Mouse (Mus musculus) megakaryocyte-erythroid progenitor cell, adult 5-6 weeks (primary cell): Measurements from ENCODE around the gene Wdfy1. TPM values are rescaled to one million over a fixed set of nuclear protein-coding genes. Genes with fewer than 3 reads are reported as not detected.

Source experiments
- ATAC-seq: replicated peaks from 2 replicates; pipeline ENCODE4 v1.8.0; 2016; ENCODE audit warnings: mild to moderate bottlenecking, inconsistent platforms; ENCODE audit not compliant: severe bottlenecking, poor library complexity, low FRiP score, low TSS enrichment
- total RNA-seq, 2 experiments: library from RNA; stranded (forward) in 1 of 2; stranded (reverse) in 1 of 2; fragments of 200-1000, 215-1000 nt in 1 of 2; fragments of >200 nt in 1 of 2; fragmentation: Nextera tagmentation in 1 of 2; gene quantifications; 2 replicates each; pipeline ENCODE4 v1.2.3; 2014 to 2017

Wdfy1 gene
- total RNA-seq, 2 experiments from 2014 or later, result 4.1 to 11.6 TPM

DNA sequence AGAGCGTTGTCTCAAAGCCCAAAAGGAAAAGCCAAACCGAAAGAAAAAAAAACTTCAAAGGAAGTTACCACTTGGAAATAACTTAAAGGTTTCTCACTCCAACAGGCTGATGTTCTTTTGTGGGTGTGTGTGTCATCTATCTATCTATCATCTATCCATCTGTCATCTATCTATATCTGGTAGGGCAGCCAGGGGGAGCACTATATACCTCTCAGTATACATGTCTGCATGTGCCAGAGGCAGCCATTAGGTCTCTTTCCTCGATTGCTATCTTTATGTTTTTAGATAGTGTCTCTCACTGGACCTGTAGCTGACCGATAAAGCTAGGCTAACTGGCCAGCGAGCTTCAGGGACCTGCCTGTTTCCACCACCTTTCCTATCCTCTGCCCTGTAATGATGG lies 41.1 kb downstream of the Wdfy1 start:
- ATAC-seq, result no peak

DNA sequence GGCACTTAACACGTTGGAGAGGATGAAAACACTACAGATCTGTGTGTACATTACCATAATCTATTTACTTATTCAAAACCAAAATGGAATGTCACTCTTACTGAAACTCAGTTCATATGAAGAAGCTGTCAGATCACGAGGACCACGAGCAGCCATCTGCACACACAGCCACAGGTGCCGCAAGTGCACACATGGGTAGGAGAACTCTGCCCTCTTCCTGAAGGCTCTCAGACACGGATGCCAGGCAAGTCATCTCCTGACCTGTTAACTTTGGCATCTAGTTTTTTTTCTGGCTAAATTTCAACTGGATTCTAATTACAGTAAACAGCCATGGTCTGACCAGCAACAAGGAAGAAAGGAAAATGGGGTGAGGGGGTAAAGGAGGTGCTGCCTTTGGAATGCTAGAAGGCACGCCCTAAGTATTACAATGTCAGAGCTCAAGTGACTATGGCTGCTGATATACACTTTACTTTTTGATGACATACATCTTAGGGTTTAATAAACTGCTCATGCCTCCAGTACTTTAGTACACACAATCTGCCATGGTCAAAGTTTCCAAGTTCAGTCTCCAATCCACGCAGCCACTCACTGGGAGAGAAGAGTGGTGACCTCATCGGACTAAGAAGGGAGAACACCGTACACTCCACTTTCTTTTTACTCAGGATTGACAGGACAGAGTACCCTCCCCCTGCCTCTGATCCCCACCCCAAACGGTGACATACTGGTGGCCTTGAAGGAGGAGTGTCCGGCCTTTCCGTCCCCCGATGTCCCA lies 61.6 kb downstream of the Wdfy1 start:
- ATAC-seq, result no peak

DNA sequence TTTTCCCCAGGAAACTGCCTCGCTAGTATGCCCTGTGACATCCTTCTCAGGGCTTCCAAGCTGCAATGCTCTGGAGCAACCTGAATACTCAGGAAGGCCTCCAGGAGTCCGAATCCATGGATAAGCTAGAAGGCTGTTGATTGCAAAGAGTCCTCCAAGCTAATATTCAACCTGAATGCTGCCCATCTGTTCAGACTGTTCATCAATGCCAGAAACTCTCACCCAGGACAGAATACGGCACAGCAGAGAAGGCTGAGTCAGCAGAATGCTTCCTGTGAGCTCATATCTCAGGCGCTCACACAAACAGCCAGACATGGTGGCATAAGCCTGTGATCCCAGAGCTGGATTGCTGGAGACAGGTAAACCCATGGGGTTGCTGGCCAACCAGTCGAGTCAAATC lies 62.9 kb downstream of the Wdfy1 start:
- no peak for ATAC-seq

DNA sequence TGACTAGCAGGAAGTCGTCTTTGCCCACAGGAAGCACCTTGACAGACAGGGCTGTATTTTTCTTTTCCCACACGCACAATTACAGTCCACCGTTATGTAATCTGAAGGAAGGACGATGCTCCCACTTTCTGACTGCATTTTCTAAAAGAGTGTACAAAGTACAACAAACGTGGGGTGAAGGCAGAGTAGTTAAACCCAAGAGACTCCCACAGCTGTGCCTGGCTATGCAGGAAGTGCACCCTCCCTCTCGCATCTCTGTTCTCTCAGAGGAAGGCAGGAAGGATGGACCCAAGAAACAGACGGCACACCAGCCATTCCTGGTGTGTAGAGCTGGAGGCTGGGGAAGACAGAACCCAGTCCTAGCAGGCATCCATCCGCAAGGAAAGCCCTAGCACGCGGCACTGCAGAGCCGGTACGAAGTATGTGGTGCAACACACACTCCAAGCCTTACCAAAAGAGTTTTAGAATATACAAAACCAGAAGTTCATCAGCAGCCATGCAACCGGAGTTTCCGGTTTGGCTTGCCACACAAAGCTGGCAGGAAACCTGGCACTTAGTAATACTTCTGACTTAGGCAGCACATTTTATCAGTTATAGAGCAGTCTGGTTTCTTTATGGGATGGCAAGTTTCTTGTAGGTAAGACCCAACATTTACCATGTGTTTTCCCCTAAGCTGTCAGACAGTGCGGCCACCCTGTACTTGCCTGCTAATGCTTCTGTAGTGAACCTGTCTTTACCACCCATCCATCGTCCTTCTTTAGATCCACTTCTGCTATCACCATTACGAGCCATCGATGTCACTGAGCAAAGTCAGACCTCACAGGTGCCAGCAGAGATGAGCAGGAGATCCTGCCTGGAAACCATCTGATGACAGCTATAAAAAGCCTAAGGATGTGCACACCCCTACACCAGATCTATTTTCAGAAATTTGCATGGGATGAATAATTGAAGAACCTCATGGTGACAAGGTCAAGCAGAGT lies 64.5 kb downstream of the Wdfy1 start:
- peak; percentile 56 for ATAC-seq

DNA sequence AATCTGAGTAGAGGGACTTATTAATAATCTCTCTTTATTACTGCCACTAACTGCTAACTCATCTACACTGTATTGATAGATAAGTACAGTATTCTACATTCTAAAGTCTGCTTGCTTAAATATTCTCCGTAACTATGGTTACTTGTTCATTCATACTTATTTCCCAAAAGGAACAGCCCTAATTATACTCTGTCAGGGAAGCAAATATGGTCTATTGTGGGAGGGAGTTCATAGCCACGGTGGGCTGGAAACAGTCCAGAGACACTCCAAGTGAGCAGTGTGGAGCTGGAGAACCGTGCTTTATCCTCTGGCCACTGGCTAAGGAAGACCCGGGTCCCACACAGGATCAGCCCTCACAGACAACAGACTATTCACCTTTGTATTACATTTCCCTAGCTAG lies 65.3 kb downstream of the Wdfy1 start:
- ATAC-seq, result 0 out of 2 replicates have a peak, but pooled peaks have one; percentile 20

DNA sequence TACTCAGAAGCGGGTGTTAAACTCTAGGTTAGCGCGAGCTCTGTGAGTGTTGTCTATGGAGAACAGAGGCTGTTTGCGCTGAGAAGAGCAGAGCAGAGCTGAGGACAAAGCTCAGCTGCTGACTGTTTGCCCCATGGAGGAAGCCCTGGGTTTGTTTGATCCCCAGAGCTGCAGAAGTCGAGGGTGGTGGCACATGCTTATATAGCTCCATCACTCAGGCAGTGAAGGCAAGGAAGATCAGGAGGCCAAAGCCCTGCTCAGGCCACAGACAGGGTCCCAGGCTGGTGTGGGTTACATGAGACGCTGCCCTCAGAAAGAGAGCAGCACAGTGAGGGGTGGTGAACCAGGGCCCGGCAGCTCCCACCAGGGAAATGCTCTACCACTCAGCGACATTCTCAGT lies 65.7 kb downstream of the Wdfy1 start:
- no peak for ATAC-seq

DNA sequence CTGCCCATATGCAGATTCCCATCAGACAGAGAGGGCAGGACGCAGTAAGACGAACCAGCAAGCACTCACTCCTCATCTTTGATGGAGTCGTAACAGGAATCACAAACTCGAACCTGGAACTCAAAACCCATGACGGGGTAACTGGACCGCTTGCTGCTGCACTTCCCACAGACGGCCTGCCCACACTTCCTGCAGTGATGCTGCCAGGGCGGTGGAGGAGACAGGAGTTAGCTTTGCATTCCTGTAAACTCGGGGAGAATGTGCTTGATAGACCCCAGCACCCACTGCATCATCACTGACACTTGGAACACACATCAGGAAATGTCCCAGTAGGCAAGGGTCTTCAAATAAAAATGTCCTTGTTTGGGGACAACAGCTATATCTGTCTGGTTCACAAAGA lies 68.6 kb downstream of the Wdfy1 start:
- no peak for ATAC-seq

DNA sequence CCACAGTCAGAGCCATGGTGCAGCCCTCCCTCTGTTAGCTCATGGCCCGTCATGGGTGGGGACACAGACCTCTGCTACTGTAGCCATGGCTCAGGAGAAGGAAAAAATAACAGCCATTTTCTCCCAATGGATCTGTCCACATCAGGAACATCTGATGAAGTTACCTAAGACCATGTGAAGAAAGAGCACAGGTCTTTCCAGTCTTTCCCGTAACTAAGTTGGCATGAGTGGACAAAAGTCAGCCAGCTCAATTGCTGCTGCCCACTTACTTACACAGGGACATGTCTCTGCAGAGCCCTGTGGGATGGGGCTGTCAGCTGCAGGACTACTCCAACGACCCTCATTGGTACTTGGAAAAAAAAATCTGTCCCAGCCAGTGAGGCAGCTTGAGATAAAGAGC lies 69.2 kb downstream of the Wdfy1 start:
- ATAC-seq, result no peak

DNA sequence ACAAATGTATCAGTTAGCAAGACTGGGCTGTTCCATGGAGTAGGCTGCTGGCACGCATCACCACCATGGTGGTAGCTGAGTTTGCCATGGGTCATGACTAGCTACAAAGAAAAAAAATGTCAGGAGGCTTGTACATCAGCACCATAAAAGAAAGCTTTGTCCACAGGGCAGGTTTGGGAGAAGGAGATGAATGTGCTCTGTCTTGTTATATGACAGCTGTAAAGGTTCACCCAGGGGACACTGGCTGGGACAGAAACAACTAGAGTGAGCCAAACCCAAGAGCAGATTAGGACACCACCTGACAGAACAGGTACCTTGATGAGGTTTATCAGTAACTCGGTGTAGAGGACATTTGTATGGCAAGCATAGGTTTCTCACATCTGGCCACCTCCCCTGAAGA lies 71.3 kb downstream of the Wdfy1 start:
- no peak for ATAC-seq

DNA sequence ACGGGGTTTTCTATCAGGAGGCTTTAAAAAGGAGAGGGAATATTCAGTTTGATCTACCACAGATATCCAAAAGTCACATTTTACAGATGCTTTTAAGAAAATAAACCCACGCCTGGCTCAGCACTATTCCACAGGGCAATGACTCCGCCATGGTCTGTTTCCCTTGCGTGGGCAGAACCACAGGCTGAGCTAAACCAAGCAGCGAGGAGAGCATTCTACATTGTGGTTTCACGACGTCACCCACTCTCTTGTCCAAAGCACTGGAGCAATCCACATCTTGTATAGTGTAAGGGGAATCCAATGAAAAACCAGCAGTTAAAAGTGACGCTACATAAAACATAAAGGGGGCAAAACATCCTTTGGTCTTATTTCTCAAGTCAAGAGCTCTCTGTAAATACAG lies 72.4 kb downstream of the Wdfy1 start:
- ATAC-seq, result no peak

DNA sequence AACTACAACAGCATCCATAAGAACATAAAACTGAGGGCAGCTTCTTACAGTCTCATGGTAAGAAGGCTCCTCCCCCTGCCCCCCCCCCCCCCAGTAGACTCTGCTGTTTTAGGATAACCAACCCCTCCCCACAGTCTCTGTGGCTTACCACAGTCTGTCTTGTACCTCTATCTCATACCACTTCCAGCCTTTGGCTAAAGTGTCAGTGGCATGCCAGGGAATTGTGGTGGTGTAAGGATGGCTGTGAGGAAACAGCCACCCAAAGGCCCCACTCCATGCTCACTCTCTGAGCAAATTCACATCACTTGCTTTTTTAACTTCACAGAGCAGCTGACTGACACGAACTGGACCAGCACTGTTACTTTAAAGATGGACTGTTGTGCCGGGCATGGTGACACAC lies 77.4 kb downstream of the Wdfy1 start:
- ATAC-seq, result peak; percentile 67

DNA sequence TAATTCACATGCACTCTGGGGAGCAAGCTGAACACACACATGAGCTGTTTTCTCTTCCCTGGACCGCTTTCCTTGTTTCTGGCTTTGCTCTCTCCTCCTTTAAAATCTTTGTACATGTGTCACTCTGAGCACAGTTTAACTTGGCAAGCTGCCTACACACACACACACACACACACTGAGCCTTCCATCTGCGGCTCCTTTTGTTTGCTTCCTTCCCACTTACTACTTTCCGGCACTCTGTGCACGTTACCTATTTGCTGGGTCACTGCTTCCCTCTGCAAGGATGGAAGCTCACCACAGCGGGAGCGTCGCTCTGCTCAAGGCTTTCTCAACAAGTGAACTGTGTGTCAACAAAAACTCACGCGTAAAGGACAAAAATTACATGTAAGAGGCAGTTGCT lies 78.6 kb downstream of the Wdfy1 start:
- no peak for ATAC-seq

DNA sequence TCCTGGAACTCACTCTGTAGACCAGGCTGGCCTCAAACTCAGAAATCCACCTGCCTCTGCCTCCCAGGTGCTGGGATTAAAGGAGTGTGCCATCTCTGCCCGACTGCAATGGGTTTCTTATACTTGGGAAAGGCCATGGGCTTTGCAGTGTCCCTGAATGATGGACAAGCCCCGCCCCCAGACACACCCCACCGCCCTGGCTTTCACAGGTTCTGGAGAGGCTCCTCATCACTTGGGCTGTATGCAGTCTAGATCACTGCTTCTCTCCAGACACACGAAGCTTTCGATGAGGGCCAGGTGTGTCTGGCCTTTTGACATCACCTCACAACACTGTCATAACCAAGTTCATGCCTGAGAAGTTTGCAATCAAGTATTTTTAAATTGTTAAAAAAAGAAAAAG lies 79.0 kb downstream of the Wdfy1 start:
- ATAC-seq, result no peak

DNA sequence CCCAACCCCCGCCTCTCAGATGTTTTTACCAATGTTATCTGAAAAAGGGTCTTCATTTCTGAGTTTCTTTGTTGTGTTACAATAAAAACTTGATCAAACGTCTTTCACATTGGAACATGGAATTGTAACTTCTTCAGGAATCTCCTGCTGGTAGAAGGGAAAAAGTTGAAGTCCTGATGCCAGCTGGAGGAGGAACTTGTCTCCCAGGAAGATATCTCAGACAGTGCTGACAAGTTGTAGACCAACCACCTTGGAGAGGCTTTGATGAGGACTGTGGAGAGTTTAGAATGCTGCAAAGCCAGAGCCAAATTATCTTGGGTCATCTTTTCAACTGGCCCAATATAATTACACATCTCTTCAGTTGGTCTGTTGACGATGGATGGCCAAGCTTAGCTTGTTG lies 83.5 kb downstream of the Wdfy1 start:
- no peak for ATAC-seq

DNA sequence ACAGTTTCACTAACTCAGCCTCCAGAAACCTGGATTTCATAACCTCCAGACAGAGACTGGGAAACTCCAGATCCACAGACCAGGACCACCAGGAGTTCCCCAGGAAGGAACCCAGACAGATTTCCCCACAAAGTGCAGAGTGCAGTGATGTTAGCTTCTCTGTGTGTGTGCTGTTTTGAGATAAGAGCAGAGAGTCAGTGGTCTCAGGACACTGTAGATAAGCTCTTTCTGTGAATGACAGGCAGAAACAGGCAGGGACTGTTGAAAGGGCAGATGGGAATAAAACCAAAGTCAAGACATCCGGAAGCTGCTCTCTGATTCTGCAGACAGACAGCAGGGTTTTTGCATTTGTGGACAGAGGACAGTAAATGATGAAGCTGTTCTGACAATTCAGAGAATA lies 88.7 kb downstream of the Wdfy1 start:
- peak; percentile 78 for ATAC-seq

DNA sequence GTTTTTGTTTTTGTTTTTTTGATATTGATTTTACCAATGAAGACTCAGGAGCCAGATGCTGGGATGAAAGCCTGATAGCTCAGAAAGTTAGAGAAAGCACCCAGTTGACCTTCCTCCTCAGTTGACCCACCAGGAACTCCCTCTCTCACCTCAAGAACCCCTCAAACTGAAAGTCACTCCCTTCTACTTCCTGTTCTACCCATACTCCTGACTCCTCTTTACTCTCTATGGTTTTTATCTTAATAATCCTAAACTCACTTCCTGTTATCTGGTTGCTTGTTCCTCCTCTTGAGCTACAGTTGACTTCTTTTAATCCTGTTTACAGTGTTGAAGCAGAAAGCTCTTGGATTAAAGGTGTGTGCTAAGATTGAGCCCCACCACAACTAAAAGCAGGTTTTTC lies 91.9 kb downstream of the Wdfy1 start:
- ATAC-seq, result no peak

DNA sequence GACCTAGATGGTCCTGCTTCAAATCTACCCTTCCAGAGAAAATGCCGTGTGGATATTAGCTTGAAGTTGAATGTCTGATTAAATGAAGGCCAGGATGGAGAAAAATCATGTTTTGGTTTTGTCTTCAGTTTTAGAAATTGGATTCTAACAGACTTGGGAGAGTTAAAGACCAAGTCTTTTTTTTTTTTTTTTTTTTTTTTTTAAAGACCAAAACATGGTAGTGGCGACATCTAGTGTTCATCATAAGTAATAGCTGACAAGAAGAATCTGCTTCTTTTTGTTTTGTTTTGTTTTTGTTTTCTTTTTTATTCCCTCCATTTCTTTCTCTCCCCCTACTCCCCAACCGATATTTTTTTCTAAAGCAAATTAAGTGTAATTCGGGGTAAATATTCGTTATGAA lies 93.0 kb downstream of the Wdfy1 start:
- no peak for ATAC-seq

DNA sequence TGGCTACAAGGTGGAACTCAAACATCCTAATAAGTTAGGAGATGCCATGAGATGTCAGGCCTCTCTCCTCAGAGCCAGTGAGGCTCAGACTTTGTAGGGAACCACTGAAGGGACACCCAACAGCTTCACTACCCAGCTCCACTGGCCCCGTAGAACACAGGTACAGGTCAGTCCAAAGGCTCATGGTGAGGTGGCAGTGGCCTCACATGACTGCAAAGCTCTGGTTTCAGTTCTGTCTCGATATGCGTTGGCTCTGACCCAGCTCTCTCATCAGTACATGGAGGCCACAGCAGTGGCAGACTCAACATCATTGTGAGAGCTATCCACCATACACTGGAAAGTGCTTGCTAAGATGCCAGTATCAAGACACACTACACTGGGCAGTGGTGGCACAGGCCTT lies 95.2 kb downstream of the Wdfy1 start:
- no peak for ATAC-seq

DNA sequence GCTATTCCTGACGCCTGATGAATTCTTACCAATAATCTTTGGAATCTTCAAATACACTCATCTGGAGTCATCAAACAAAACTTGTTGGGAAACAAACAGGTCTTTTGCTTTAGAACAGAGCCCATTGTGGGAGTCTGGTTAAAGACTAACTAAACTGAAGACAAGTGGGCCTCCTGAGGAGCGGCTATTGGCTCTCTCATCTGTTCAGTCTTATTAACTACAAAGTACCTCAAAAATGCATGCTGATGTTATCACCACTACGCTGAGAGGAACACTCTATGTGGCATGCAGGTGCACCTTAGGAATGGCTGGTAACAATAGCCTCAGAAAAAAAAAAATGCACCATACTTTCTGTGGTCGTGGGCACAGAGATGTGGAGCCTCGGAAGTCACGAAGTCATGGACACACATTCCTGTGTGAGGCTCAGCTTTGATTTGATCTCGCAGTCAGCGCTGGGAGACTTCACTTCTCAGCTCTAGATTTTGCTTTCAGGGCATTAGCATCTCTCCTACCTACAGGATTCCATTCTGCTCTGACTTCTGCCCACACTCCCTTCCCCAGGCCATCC lies 97.7 kb downstream of the Wdfy1 start:
- ATAC-seq, result no peak

DNA sequence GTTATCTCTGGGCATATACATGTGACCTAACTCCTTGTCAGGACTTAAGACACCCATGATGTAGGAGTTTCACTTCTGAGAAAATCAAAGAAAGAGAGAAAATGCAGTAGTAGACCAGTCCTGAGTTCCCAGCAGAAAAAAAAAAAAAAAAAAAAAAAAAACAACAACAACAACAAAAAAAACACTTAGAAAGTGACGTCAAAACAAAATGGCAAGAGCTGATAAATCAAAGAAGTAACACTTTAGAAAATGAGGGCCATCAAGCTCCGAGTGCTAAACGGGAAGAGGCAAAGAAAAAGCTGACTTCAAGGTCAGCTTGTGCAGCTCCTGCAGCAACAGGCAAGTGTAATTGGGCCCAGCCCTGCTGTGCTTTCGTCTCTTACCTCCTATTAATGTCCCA lies 100.2 kb downstream of the Wdfy1 start:
- ATAC-seq, result no peak
